Mouse (Mus musculus): ENCODE results near the gene Bik. TPM values are rescaled to one million over a fixed set of nuclear protein-coding genes. Genes with fewer than 3 reads are reported as not detected.

Gene Bik
- polyA plus RNA-seq, 2 experiments = 1.3 to 2.0 TPM

- Histone ChIP-seq H3K9ac (replicated peaks) (peak overlapping the region; percentile 97), H3K4me2 (ENCODE audit: low read depth) (peak overlapping the region; percentile 99), H3K4me3 (ENCODE audit: insufficient read depth in 1 of 2, low read depth in 2 of 2, low read length in 2 of 2) (peak overlapping the region in 1 of 2 experiments; percentile 81; a peak in 2 of 4 replicates), H3K4me1 (replicated peaks; ENCODE audit: control insufficient read depth in 2 of 2, insufficient read depth in 2 of 2, low read length in 1 of 2) (peaks cover 31 to 37% of the 10 kb centered on the region in 2 experiments), H3K27me3 (ENCODE audit: control insufficient read depth, insufficient read depth, low read length) (no peaks in the 10 kb centered on the region), H3K9me3 (ENCODE audit: control insufficient read depth, low read length) (peaks cover 5% of the 10 kb centered on the region), H3K36me3 (replicated peaks; ENCODE audit: control insufficient read depth, insufficient read depth, low read depth) (peaks cover 51% of the 10 kb centered on the region), H3K27ac (peak overlapping the region; percentile 100)
- no peak for TF ChIP-seq CTCF (IDR thresholded peaks at IDR 0.05; ENCODE audit: low read depth)
- no peak for TF ChIP-seq EP300 (IDR thresholded peaks at IDR 0.05; ENCODE audit: low read depth)
- DNase-seq (ENCODE audit: low read depth in 3 of 3, low spot score in 3 of 3) (no peak), ATAC-seq (ENCODE audit: insufficient read depth) (no peak)
- 86% methylated on average over 4 of the region's 4 CpGs for WGBS (ENCODE audit: insufficient replicate concordance)
Measured at GRCm38 (mm10) chr15:83590841-83591240, 64.2 kb downstream of the Bik start.

GRCm38 (mm10) chr15:83591758-83592157 is 65.1 kb downstream of the Bik start:
- ATAC-seq (ENCODE audit: insufficient read depth) (no peak), DNase-seq (ENCODE audit: low read depth in 3 of 3, low spot score in 3 of 3) (no peak)
- Histone ChIP-seq H3K4me1 (replicated peaks; ENCODE audit: control insufficient read depth in 2 of 2, insufficient read depth in 2 of 2, low read length in 1 of 2) (peaks cover 34 to 39% of the 10 kb centered on the region in 2 experiments), H3K9me3 (ENCODE audit: control insufficient read depth, low read length) (no peaks in the 10 kb centered on the region), H3K9ac (replicated peaks) (peak overlapping the region; percentile 97), H3K27ac (peak overlapping the region; percentile 100), H3K4me3 (ENCODE audit: insufficient read depth in 1 of 2, low read depth in 2 of 2, low read length in 2 of 2) (peak overlapping the region; percentile 81 to 84), H3K27me3 (ENCODE audit: control insufficient read depth, insufficient read depth, low read length) (no peaks in the 10 kb centered on the region), H3K36me3 (replicated peaks; ENCODE audit: control insufficient read depth, insufficient read depth, low read depth) (peaks cover 42% of the 10 kb centered on the region), H3K4me2 (ENCODE audit: low read depth) (peak overlapping the region; percentile 99)
- TF ChIP-seq EP300 (IDR thresholded peaks at IDR 0.05; ENCODE audit: low read depth) = no peak
- TF ChIP-seq CTCF (IDR thresholded peaks at IDR 0.05; ENCODE audit: low read depth) = no peak
- 38% methylated on average over 6 of the region's 6 CpGs for WGBS (ENCODE audit: insufficient replicate concordance)

- H3K27me3 ChIP-seq (ENCODE audit: control insufficient read depth, insufficient read depth, low read length) = no peaks in the 10 kb centered on the region
- DNase-seq (ENCODE audit: low read depth in 3 of 3, low spot score in 3 of 3) (peak; percentile 71 to 73 (median 73)), ATAC-seq (ENCODE audit: insufficient read depth) (peak; percentile 77)
- peak overlapping the region; percentile 100 for H3K27ac ChIP-seq
- WGBS (ENCODE audit: insufficient replicate concordance) = 11% methylated on average over 8 of the region's 8 CpGs
- peaks cover 34 to 39% of the 10 kb centered on the region in 2 experiments for H3K4me1 ChIP-seq (replicated peaks; ENCODE audit: control insufficient read depth in 2 of 2, insufficient read depth in 2 of 2, low read length in 1 of 2)
- H3K9me3 ChIP-seq (ENCODE audit: control insufficient read depth, low read length) = no peaks in the 10 kb centered on the region
- H3K9ac ChIP-seq (replicated peaks) = peak overlapping the region; percentile 97
- TF ChIP-seq EP300 (IDR thresholded peaks at IDR 0.05; ENCODE audit: low read depth) = peak; percentile 68
- TF ChIP-seq CTCF (IDR thresholded peaks at IDR 0.05; ENCODE audit: low read depth) = 0 out of 2 replicates have a peak, but pooled peaks have one; percentile 1
- H3K4me3 ChIP-seq (ENCODE audit: insufficient read depth in 1 of 2, low read depth in 2 of 2, low read length in 2 of 2) = peak overlapping the region; percentile 81 to 84
- peak overlapping the region; percentile 99 for H3K4me2 ChIP-seq (ENCODE audit: low read depth)
- peaks cover 34% of the 10 kb centered on the region for H3K36me3 ChIP-seq (replicated peaks; ENCODE audit: control insufficient read depth, insufficient read depth, low read depth)
Measured at GRCm38 (mm10) chr15:83592260-83593188, 65.9 kb downstream of the Bik start.

GRCm38 (mm10) chr15:83593189-83593585 is 66.5 kb downstream of the Bik start:
- H3K4me3 ChIP-seq (ENCODE audit: insufficient read depth in 1 of 2, low read depth in 2 of 2, low read length in 2 of 2) = peak overlapping the region; percentile 81 to 84
- peak overlapping the region; percentile 100 for H3K27ac ChIP-seq
- H3K4me2 ChIP-seq (ENCODE audit: low read depth) = peak overlapping the region; percentile 99
- no peaks in the 10 kb centered on the region for H3K27me3 ChIP-seq (ENCODE audit: control insufficient read depth, insufficient read depth, low read length)
- H3K36me3 ChIP-seq (replicated peaks; ENCODE audit: control insufficient read depth, insufficient read depth, low read depth) = peaks cover 28% of the 10 kb centered on the region
- H3K9ac ChIP-seq (replicated peaks) = peak overlapping the region; percentile 97
- peaks cover 34 to 39% of the 10 kb centered on the region in 2 experiments for H3K4me1 ChIP-seq (replicated peaks; ENCODE audit: control insufficient read depth in 2 of 2, insufficient read depth in 2 of 2, low read length in 1 of 2)
- TF ChIP-seq EP300 (IDR thresholded peaks at IDR 0.05; ENCODE audit: low read depth) (no peak), CTCF (IDR thresholded peaks at IDR 0.05; ENCODE audit: low read depth) (0 out of 2 replicates have a peak, but pooled peaks have one; percentile 1)
- no peaks in the 10 kb centered on the region for H3K9me3 ChIP-seq (ENCODE audit: control insufficient read depth, low read length)
- ATAC-seq (ENCODE audit: insufficient read depth) = peak; percentile 43
- DNase-seq (ENCODE audit: low read depth in 3 of 3, low spot score in 3 of 3) = peak in 1 of 3 experiments; percentile 30
